Mouse (Mus musculus) forebrain, embryonic 16.5 days (tissue): ENCODE data around the gene Knop1. TPM values are rescaled to one million over a fixed set of nuclear protein-coding genes. Genes with fewer than 3 reads are reported as not detected.
A peak's percentile ranks its signal among the peaks of the same experiment; 100 is the strongest.

ENCODE experiments used
- ATAC-seq: fragments of 200-750 bp; cut with Nextera tagmentation; 2 replicates; pipeline ENCODE4 v1.8.0; 2017; ENCODE audit warnings: mild to moderate bottlenecking, moderate library complexity
- H3K27ac ChIP-seq: fragments of 300-500 bp; sonication (generic); 2 replicates; pipeline ENCODE4 v1.5.1; 2014; ENCODE audit warnings: low read length, control low read depth
- H3K27me3 ChIP-seq: fragments of 300-500 bp; sonication (generic); replicated peaks from 2 replicates; pipeline ENCODE4 v1.6.1; 2014; ENCODE audit warnings: low read length; ENCODE audit not compliant: control insufficient read depth, insufficient read depth
- H3K36me3 ChIP-seq: fragments of 300-500 bp; sonication (generic); 2 replicates; pipeline ENCODE4 v1.6.1; 2014; ENCODE audit not compliant: control insufficient read depth, insufficient read depth
- H3K4me1 ChIP-seq: fragments of 300-500 bp; sonication (generic); replicated peaks from 2 replicates; pipeline ENCODE4 v1.6.1; 2014; ENCODE audit warnings: low read length; ENCODE audit not compliant: control insufficient read depth, insufficient read depth
- H3K4me2 ChIP-seq: fragments of 300-500 bp; sonication (generic); 2 replicates; pipeline ENCODE4 v1.6.1; 2014; ENCODE audit warnings: mild to moderate bottlenecking, low read length, control low read depth
- H3K4me3 ChIP-seq: fragments of 300-500 bp; sonication (generic); replicated peaks from 2 replicates; pipeline ENCODE4 v1.5.1; 2014; ENCODE audit warnings: mild to moderate bottlenecking, low read length, control low read depth
- H3K9ac ChIP-seq: fragments of 300-500 bp; sonication (generic); replicated peaks from 2 replicates; pipeline ENCODE4 v1.6.1; 2014; ENCODE audit warnings: low read depth, low read length, control low read depth
- H3K9me3 ChIP-seq: fragments of 300-500 bp; sonication (generic); 2 replicates; pipeline ENCODE4 v1.6.1; 2016; ENCODE audit warnings: low read length; ENCODE audit not compliant: control insufficient read depth
- WGBS: fragments of 180-500 bp; shearing (Covaris S2); extraction: QIAGEN DNeasy Blood & Tissue Kit; methylation state at CpG from one replicate; pipeline ENCODE4 v1.1.7; 2014; 5-methylcytosine and 5-hydroxymethylcytosine counted together
- polyA plus RNA-seq: library from polyadenylated mRNA; unstranded; fragments of >200 nt; fragmentation: Nextera tagmentation; extraction: Ambion mirVana; gene quantifications from 2 replicates; pipeline ENCODE4 v1.2.1, GENCODE M21; 2015

Knop1 gene
- polyA plus RNA-seq, 1 experiment from 2014 or later, result 69.1 TPM

DNA sequence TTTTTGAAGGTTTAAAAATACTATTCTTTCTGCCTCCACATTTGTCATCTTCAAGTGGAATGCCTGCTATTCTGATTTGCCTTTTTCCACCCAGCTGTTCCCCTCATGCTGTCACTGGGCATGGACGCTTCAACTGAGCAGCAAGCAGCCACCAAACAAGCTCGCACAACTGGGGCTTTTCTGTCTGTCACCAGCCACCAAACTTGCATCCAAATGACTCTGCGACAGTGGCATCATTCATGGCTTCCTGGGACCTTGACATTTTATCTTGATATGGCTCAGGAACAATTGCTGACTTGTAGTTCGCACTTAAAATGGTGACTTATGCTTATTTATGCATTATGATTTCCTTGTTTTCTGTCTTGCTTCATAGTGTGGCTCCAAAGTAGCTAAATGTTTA lies 28.9 kb upstream of the Knop1 start:
- Histone ChIP-seq H3K27ac (no peak overlapping the region), H3K9me3 (no peaks in the 10 kb centered on the region), H3K4me3 (no peak overlapping the region), H3K9ac (no peak overlapping the region), H3K36me3 (no peaks in the 10 kb centered on the region), H3K4me2 (no peak overlapping the region), H3K4me1 (peaks cover 4% of the 10 kb centered on the region), H3K27me3 (no peaks in the 10 kb centered on the region)
- ATAC-seq, result no peak
- WGBS, result 77% methylated on average over 4 of the region's 4 CpGs

DNA sequence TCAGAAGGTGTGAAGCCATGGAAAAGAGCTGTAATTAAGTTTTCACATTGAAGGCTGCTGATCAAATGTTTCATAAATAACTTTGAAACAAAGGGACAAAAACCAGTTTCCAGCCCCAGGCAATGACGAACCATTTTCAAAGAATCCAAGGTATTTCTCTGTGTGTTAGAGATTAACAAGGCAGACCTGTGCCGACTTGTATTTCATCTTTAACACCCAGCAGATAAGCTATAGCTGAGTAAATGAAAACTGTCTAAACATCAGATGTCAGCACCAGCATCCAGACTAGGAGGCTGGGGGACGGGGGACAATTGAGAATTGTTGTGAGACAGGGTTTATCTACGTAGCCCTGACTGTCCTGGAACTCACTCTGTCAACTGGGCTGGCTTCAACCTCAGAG lies 27.9 kb upstream of the Knop1 start:
- no peak for ATAC-seq
- Histone ChIP-seq H3K27ac (no peak overlapping the region), H3K4me1 (peaks cover 1% of the 10 kb centered on the region), H3K9ac (no peak overlapping the region), H3K9me3 (no peaks in the 10 kb centered on the region), H3K4me2 (no peak overlapping the region), H3K36me3 (no peaks in the 10 kb centered on the region), H3K4me3 (no peak overlapping the region), H3K27me3 (no peaks in the 10 kb centered on the region)
- WGBS, result 67% methylated on average over 4 of the region's 4 CpGs

DNA sequence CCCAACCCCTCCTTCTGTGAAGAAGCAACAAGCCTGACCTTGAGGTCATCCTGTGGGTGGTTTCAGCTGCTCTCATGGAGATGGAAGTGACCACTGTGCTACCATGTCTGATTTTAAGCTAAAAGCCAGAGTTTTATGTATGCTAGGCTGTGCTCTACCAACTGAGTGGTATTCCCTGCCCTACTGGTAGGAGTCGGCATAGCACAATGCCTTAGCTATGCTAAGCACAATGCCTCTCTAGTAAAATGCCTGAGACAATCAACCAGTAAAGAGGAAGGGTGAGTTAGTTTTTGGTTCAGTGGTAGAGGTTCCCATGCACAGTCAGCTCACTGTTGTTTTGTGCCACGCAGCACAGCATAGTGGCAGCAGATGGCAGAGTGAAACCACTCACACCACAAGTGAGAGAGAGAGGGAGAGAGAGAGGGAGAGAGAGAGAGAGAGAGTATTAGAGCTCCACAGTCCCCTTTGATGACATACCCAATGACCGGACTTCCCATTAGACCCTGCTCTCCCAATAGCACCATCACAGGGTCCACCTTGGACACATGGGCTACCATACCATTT lies 23.5 kb upstream of the Knop1 start:
- Histone ChIP-seq H3K9me3 (no peaks in the 10 kb centered on the region), H3K27me3 (no peaks in the 10 kb centered on the region), H3K4me1 (no peaks in the 10 kb centered on the region), H3K36me3 (no peaks in the 10 kb centered on the region), H3K4me3 (no peak overlapping the region), H3K27ac (no peak overlapping the region), H3K4me2 (no peak overlapping the region), H3K9ac (no peak overlapping the region)
- ATAC-seq, result no peak
- 75% methylated on average over 3 of the region's 3 CpGs for WGBS

DNA sequence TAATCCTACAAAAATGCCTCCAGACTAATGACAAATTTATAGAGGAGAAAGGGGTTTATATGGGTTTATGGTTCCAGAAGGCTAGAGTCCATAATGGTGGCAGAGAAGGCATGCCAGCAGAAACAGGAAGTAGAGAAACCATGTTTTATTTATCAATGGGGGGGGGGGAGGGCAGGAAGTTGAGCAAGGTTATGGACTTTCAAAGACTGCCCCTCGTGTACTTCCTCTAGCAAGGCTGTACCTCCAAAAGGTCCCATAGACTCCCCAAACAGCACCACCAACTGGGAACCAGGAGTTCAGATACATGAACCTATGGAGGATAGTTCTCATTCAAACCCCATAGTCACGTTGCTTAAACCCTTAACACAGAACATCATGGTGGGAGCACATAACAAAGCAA lies 9.3 kb upstream of the Knop1 start:
- no peaks in the 10 kb centered on the region for H3K36me3 ChIP-seq
- H3K9ac ChIP-seq, result no peak overlapping the region
- 95% methylated on average over 2 of the region's 2 CpGs for WGBS
- ATAC-seq, result no peak
- H3K4me2 ChIP-seq, result no peak overlapping the region
- no peak overlapping the region for H3K4me3 ChIP-seq
- H3K27ac ChIP-seq, result no peak overlapping the region
- H3K4me1 ChIP-seq, result no peaks in the 10 kb centered on the region
- H3K27me3 ChIP-seq, result no peaks in the 10 kb centered on the region
- H3K9me3 ChIP-seq, result no peaks in the 10 kb centered on the region

DNA sequence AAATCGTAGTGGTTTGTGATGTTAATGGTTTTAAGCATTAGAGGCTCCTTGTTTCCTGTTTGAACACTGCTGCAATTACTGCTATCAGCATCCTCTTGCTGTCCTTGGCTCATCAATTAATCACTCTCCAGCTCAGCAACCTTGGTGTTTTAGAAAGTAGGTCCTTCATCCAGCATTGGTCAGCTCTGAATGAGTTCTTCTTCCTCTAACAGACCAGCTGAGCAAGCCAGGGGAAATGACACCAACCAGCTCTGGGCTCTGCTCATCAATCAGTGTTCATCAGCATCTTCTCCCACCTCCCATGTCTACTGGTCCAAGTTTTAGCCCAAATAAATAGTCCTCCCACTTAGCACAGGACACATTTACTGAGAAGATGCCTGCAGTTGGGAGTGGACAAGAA lies 2.6 kb upstream of the Knop1 start:
- 95% methylated on average over 1 of the region's 1 CpGs for WGBS
- ATAC-seq, result no peak
- Histone ChIP-seq H3K36me3 (no peaks in the 10 kb centered on the region), H3K9me3 (no peaks in the 10 kb centered on the region), H3K4me2 (no peak overlapping the region), H3K4me1 (peaks cover 19% of the 10 kb centered on the region), H3K27ac (no peak overlapping the region), H3K9ac (no peak overlapping the region), H3K27me3 (no peaks in the 10 kb centered on the region), H3K4me3 (no peak overlapping the region)

DNA sequence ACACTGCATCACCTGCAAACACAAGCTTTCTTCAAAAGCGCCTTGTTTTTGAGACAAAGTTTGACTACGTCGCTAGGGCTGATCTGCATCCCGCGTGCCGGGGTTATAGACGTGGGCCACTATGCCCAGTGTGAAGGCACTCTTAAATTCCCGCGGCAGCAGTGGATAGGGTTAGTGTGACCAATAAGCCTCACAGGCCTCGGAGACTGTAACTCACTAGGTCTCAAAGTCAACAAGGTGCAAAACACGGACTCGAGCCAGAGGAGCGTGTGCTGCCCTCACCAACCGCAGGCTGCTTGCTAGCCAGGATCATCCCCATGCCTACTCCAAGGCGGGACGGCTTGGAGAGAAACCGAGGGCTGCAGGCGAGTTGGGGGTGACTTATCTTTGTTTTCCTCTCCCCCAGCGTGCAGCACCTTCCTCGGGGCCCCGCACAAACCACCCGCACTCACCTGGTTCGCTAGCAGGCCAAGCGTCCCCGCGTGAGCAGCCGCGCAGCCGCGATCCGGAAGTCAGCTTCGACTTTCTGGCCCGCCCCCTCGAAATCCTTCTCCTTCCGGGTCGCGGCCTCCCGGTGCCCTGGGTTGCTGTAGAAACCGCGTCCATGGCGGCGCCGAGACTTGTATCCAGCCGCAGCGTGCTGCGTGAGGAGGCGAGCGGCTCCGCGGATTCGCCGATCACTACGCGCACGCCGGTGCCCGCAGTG lies 730 bp downstream of the Knop1 start, which contains the start of gene Iqck:
Iqck (plus strand) TSS at position 582 of the 706 bp plus-strand sequence.
- under 1% methylated on average over 57 of the region's 57 CpGs for WGBS
- peak within 1 kb of the TSS; percentile 91 for H3K4me2 ChIP-seq
- H3K9me3 ChIP-seq, result no peaks in the 10 kb centered on the region
- 0 out of 2 replicates have a peak, but pooled peaks cover 2% of the 10 kb centered on the region for H3K36me3 ChIP-seq
- ATAC-seq, result peak; percentile 99
- peaks cover 21% of the 10 kb centered on the region for H3K4me1 ChIP-seq
- peak within 1 kb of the TSS; percentile 81 for H3K4me3 ChIP-seq
- peak within 1 kb of the TSS; percentile 68 for H3K9ac ChIP-seq
- peak within 1 kb of the TSS; percentile 81 for H3K27ac ChIP-seq
- no peaks in the 10 kb centered on the region for H3K27me3 ChIP-seq

DNA sequence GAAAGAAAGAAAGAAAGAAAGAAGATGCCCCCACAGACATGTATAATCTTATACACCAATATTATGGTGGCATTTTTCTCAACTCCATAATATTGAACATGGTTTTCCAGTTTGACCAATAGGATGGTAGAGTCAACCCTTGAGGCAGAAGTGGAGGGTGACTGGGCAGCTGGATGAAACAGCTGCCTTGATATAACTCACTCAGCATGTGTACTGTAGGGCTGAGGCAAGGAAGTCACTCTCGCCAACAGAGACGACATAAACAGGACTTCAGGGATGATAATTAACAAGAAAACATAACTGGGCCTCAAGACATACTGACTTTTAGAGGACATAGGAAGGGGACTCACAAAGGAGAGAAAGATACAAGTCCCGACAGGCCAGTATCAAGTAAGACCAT lies 1.4 kb downstream of the Knop1 start:
- 0 out of 2 replicates have a peak, but pooled peaks cover 3% of the 10 kb centered on the region for H3K36me3 ChIP-seq
- H3K27me3 ChIP-seq, result no peaks in the 10 kb centered on the region
- H3K4me1 ChIP-seq, result peaks cover 21% of the 10 kb centered on the region
- WGBS, result 19% methylated on average over 3 of the region's 3 CpGs
- H3K9ac ChIP-seq, result peak overlapping the region; percentile 68
- peak overlapping the region; percentile 91 for H3K4me2 ChIP-seq
- ATAC-seq, result no peak
- H3K9me3 ChIP-seq, result no peaks in the 10 kb centered on the region
- no peak overlapping the region for H3K27ac ChIP-seq
- peak overlapping the region; percentile 81 for H3K4me3 ChIP-seq

DNA sequence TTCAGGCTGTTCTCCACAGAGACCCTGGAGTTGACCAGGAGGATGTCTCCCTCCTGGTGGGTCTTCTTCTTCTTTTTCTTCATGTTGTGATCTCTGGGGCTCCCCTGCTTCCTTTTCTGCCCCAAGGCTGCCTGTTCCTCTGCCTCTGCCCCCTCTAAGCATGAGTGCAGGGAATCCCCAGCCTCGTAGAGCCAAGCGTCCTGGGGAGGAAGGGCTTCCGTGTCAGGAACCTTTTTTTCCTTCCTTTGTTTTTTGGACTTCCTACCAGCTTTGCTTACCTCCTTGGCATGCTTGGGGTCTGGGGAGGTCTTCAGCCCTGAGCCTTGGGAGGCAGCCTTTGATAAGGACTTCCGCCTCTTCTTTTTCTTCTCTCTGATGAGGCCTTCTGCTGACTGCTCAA lies 3.4 kb downstream of the Knop1 start:
- Histone ChIP-seq H3K27ac (no peak overlapping the region), H3K4me3 (no peak overlapping the region), H3K4me2 (no peak overlapping the region), H3K4me1 (peaks cover 21% of the 10 kb centered on the region), H3K9ac (no peak overlapping the region), H3K9me3 (no peaks in the 10 kb centered on the region), H3K27me3 (no peaks in the 10 kb centered on the region), H3K36me3 (peaks cover 9% of the 10 kb centered on the region; the same call in 1 of the 2 replicates)
- ATAC-seq, result no peak
- 81% methylated on average over 4 of the region's 4 CpGs for WGBS

DNA sequence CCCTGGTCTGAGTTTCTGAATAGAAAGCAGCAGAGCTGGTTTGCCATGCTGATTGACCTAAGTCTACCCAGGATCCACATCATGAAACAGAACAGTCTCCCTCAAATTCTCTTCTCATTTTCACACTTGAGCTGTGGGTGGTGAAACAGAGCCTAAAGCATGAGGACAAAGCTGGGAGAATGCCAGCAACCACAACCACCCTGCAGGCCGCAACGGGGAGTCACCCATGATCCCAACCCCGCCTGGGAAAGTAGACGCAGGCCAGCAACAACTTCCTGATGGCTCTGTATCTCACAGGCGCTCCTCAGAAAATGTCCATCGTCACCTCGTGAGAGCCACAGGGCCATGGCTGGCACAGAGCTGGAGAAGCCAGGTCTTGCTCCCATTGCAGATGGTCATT lies 4.5 kb downstream of the Knop1 start:
- Histone ChIP-seq H3K9ac (no peak overlapping the region), H3K36me3 (peaks cover 13% of the 10 kb centered on the region; the same call in 1 of the 2 replicates), H3K4me2 (no peak overlapping the region), H3K4me1 (peaks cover 21% of the 10 kb centered on the region), H3K4me3 (no peak overlapping the region), H3K27ac (no peak overlapping the region), H3K27me3 (no peaks in the 10 kb centered on the region), H3K9me3 (no peaks in the 10 kb centered on the region)
- WGBS, result 90% methylated on average over 7 of the region's 7 CpGs
- ATAC-seq, result no peak
